Mouse (Mus musculus) ES-E14 (cell line): Measurements from ENCODE around the gene Lmtk2.

Experiments used
- CHD2 ChIP-seq: IDR thresholded peaks from 2 replicates; pipeline ENCODE4 v1.6.1; 2014; ENCODE audit warnings: mild to moderate bottlenecking, low read depth, low read length, inconsistent platforms
- HCFC1 ChIP-seq: IDR thresholded peaks from 2 replicates; pipeline ENCODE4 v1.6.1; 2012; ENCODE audit warnings: low read length, inconsistent platforms, borderline replicate concordance; ENCODE audit not compliant: insufficient read depth
- MAFK ChIP-seq: IDR thresholded peaks from 2 replicates; pipeline ENCODE4 v1.6.1; 2014; ENCODE audit warnings: mild to moderate bottlenecking, low read depth, low read length, inconsistent platforms; ENCODE audit not compliant: insufficient read depth
- ZC3H11A ChIP-seq: IDR thresholded peaks from 2 replicates; pipeline ENCODE4 v1.6.1; 2012; ENCODE audit warnings: low read depth, mild to moderate bottlenecking, inconsistent platforms, low read length, borderline replicate concordance
- ZNF384 ChIP-seq: IDR thresholded peaks from 2 replicates; pipeline ENCODE4 v1.6.1; 2012; ENCODE audit warnings: low read depth, low read length, inconsistent platforms

- TF ChIP-seq ZNF384 = no peak
- no peak for TF ChIP-seq HCFC1
- TF ChIP-seq MAFK = no peak
- no peak for TF ChIP-seq CHD2
- TF ChIP-seq ZC3H11A = no peak
Observed at GRCm38 (mm10) chr5:144114068-144114467, 13.8 kb downstream of the Lmtk2 start.
